ENCODE assay signal across 8 mouse cellular contexts in genomic region chr5:123137910-123138229, GRCm38 (mm10). TPM values are rescaled to one million over a fixed set of nuclear protein-coding genes. Genes with fewer than 3 reads are reported as not detected.
DNase-seq lines count a peak whose midpoint lies in the region; ATAC-seq and TF ChIP-seq lines count a peak whose summit lies in the region.

No protein-coding gene starts in this region.

- peaks cover 10% of the 10 kb centered on the region for H3K79me2 ChIP-seq in myocyte (ENCODE audit: control insufficient read depth, insufficient read depth)

- H3K27ac ChIP-seq in left cerebral cortex, adult 2 months, result peak overlapping the region; percentile 100
- H3K27ac ChIP-seq in embryonic facial prominence, embryonic 12.5 days, result peak overlapping the region; percentile 100
- H3K27ac ChIP-seq in intestine, embryonic 14.5 days (ENCODE audit: low read depth), result peak overlapping the region; percentile 100

- peak overlapping the region; percentile 99 for H3ac ChIP-seq in myocyte (ENCODE audit: control insufficient read depth, insufficient read length)

- no peak for TF ChIP-seq CTCF in left cerebral cortex, adult 2 months (IDR thresholded peaks at IDR 0.05)

- H3K9me3 ChIP-seq in embryonic facial prominence, embryonic 12.5 days, result no peaks in the 10 kb centered on the region
- H3K9me3 ChIP-seq in intestine, embryonic 14.5 days (ENCODE audit: control insufficient read depth, low read length), result no peaks in the 10 kb centered on the region

- peak overlapping the region; percentile 99 for H3K4me2 ChIP-seq in embryonic facial prominence, embryonic 12.5 days (replicated peaks)
- H3K4me2 ChIP-seq in intestine, embryonic 14.5 days (ENCODE audit: low read length), result peak overlapping the region; percentile 100
- peak overlapping the region; percentile 98 for H3K4me2 ChIP-seq in myocyte (ENCODE audit: low read depth)

- peaks cover 55% of the 10 kb centered on the region for H3K4me1 ChIP-seq in embryonic facial prominence, embryonic 12.5 days
- H3K4me1 ChIP-seq in intestine, embryonic 14.5 days (replicated peaks; ENCODE audit: control insufficient read depth, insufficient read depth, low read length), result peaks cover 47% of the 10 kb centered on the region

- H3K4me3 ChIP-seq in left cerebral cortex, adult 2 months, result peak overlapping the region; percentile 70
- H3K4me3 ChIP-seq in embryonic facial prominence, embryonic 12.5 days, result peak overlapping the region; percentile 71
- H3K4me3 ChIP-seq in intestine, embryonic 14.5 days (ENCODE audit: low read depth, low read length), result peak overlapping the region; percentile 89
- H3K4me3 ChIP-seq in myocyte, result peak overlapping the region; percentile 75

- H3K36me3 ChIP-seq in embryonic facial prominence, embryonic 12.5 days, result peaks cover 10% of the 10 kb centered on the region; the same call in 1 of the 2 replicates
- H3K36me3 ChIP-seq in intestine, embryonic 14.5 days (ENCODE audit: control insufficient read depth, insufficient read depth, low read length), result peaks cover 4% of the 10 kb centered on the region
- no peaks in the 10 kb centered on the region for H3K36me3 ChIP-seq in myocyte (ENCODE audit: control insufficient read depth, insufficient read depth)

- H3K27me3 ChIP-seq in embryonic facial prominence, embryonic 12.5 days, result no peaks in the 10 kb centered on the region
- no peaks in the 10 kb centered on the region for H3K27me3 ChIP-seq in intestine, embryonic 14.5 days (replicated peaks; ENCODE audit: control insufficient read depth, insufficient read depth, low read length)
- H3K27me3 ChIP-seq in myocyte (ENCODE audit: control insufficient read depth, insufficient read depth, insufficient read length), result no peaks in the 10 kb centered on the region

- no peak for TF ChIP-seq POLR2A in myocyte (IDR thresholded peaks at IDR 0.05; ENCODE audit: insufficient read length, low read depth)

- no peak for ATAC-seq in embryonic facial prominence, embryonic 12.5 days (ENCODE audit: insufficient number of reproducible peaks, insufficient read depth, low FRiP score, low TSS enrichment)
- no peak for ATAC-seq in intestine, embryonic 14.5 days (replicated peaks; ENCODE audit: low FRiP score, low TSS enrichment, low read depth)

- H3K9ac ChIP-seq in embryonic facial prominence, embryonic 12.5 days, result peak overlapping the region; percentile 100
- H3K9ac ChIP-seq in intestine, embryonic 14.5 days (ENCODE audit: low read length), result peak overlapping the region; percentile 99

- DNase-seq in left cerebral cortex, adult 2 months (ENCODE audit: extremely low spot score in 1 of 2, low spot score in 2 of 2), result no peak
- DNase-seq in left cerebral cortex, postnatal 36 days (ENCODE audit: low spot score in 2 of 2), result no peak
- DNase-seq in intestine, embryonic 14.5 days (ENCODE audit: low spot score), result no peak
- no peak for DNase-seq in adipocyte (ENCODE audit: low spot score)
- DNase-seq in cerebellum, adult 11-12 months, result no peak
- DNase-seq in left cerebral cortex, adult 18-20 months (ENCODE audit: low spot score in 2 of 2), result no peak

- intact Hi-C loops in left cerebral cortex, adult 2 months (cut with DNase I), result no loop called here
- intact Hi-C loops in left cerebral cortex, postnatal 36 days (cut with DNase I), result no loop called here

- 4% methylated on average over 6 of the region's 6 CpGs for WGBS in embryonic facial prominence, embryonic 12.5 days
- under 1% methylated on average over 6 of the region's 6 CpGs for WGBS in intestine, embryonic 14.5 days

TF ChIP-seq in myocyte, 11 proteins besides CTCF, POLR2A, EP300 and RAD21:
- TF ChIP-seq MAX (IDR thresholded peaks at IDR 0.05; ENCODE audit: low read depth) (no peak), POLR2AphosphoS2 (IDR thresholded peaks at IDR 0.05; ENCODE audit: insufficient read length, low read depth) (no peak), SRF (IDR thresholded peaks at IDR 0.05; ENCODE audit: control insufficient read depth, insufficient read length, low read depth) (no peak), MYOD1 (IDR thresholded peaks at IDR 0.05; ENCODE audit: control insufficient read depth in 1 of 3, insufficient read length in 2 of 3, low read depth in 2 of 3) (no peak), MYOG (IDR thresholded peaks at IDR 0.05; ENCODE audit: control insufficient read depth in 1 of 3, insufficient read depth in 1 of 3, insufficient read length in 2 of 3, low read depth in 2 of 3) (no peak), CEBPB (IDR thresholded peaks at IDR 0.05; ENCODE audit: insufficient read depth, poor library complexity, severe bottlenecking) (no peak), E2F4 (IDR thresholded peaks at IDR 0.05; ENCODE audit: insufficient read depth) (no peak), USF1 (IDR thresholded peaks at IDR 0.05; ENCODE audit: low read depth) (no peak), TCF3 (IDR thresholded peaks at IDR 0.05; ENCODE audit: insufficient read length, low read depth) (no peak), REST (IDR thresholded peaks at IDR 0.05; ENCODE audit: insufficient read depth, insufficient read length) (no peak), TCF12 (IDR thresholded peaks at IDR 0.05; ENCODE audit: insufficient read depth, poor library complexity, severe bottlenecking) (no peak)

RNA-seq across cellular contexts. Expression of gene Setd1b, which starts 4.1 kb away (rescaled TPM):
- 10 to 100 TPM; 32.4 to 42.2 TPM for total RNA-seq in left cerebral cortex, adult 2 months (2021)
- total RNA-seq in left cerebral cortex, postnatal 36 days (2021), result 10 to 100 TPM; 27.9 to 35.0 TPM
- polyA plus RNA-seq in embryonic facial prominence, embryonic 12.5 days (2016; fragmentation: Nextera tagmentation; extraction: Ambion mirVana), result 11.7 and 12.4 TPM in 2 replicates
- 10.3 and 10.6 TPM in 2 replicates for polyA plus RNA-seq in intestine, embryonic 14.5 days (2014; fragmentation: Nextera tagmentation; extraction: Ambion mirVana)
- 5.4 TPM for polyA plus RNA-seq in myocyte (2012; fragmentation: generic; extraction: Trizol)
- 10 to 100 TPM; 34.0 to 34.5 TPM for total RNA-seq in left cerebral cortex, adult 18-20 months (2021)

RNA-seq across cellular contexts. Expression of gene Rhof, which starts 5.4 kb away (rescaled TPM):
- total RNA-seq in left cerebral cortex, adult 2 months (2021), result 10 to 100 TPM; 48.5 to 48.9 TPM
- total RNA-seq in left cerebral cortex, postnatal 36 days (2021), result 10 to 100 TPM; 51.3 to 53.0 TPM
- polyA plus RNA-seq in embryonic facial prominence, embryonic 12.5 days (2016; fragmentation: Nextera tagmentation; extraction: Ambion mirVana), result 2.9 and 3.4 TPM in 2 replicates
- 1.5 and 1.9 TPM in 2 replicates for polyA plus RNA-seq in intestine, embryonic 14.5 days (2014; fragmentation: Nextera tagmentation; extraction: Ambion mirVana)
- 1.6 TPM for polyA plus RNA-seq in myocyte (2012; fragmentation: generic; extraction: Trizol)
- total RNA-seq in left cerebral cortex, adult 18-20 months (2021), result 10 to 100 TPM; 50.5 to 51.0 TPM

RNA-seq across cellular contexts. Expression of gene Psmd9, which starts 31.3 kb away (rescaled TPM):
- 10 to 100 TPM; 23.4 to 24.9 TPM for total RNA-seq in left cerebral cortex, adult 2 months (2021)
- 10 to 100 TPM; 28.6 to 29.6 TPM for total RNA-seq in left cerebral cortex, postnatal 36 days (2021)
- 89.0 and 95.5 TPM in 2 replicates for polyA plus RNA-seq in embryonic facial prominence, embryonic 12.5 days (2016; fragmentation: Nextera tagmentation; extraction: Ambion mirVana)
- 58.6 and 68.4 TPM in 2 replicates for polyA plus RNA-seq in intestine, embryonic 14.5 days (2014; fragmentation: Nextera tagmentation; extraction: Ambion mirVana)
- 30.6 TPM for polyA plus RNA-seq in myocyte (2012; fragmentation: generic; extraction: Trizol)
- 10 to 100 TPM; 23.1 to 28.3 TPM for total RNA-seq in left cerebral cortex, adult 18-20 months (2021)

RNA-seq across cellular contexts. Expression of gene Hpd, which starts 44.7 kb away (rescaled TPM):
- not detected for total RNA-seq in left cerebral cortex, adult 2 months (2021)
- total RNA-seq in left cerebral cortex, postnatal 36 days (2021), result not detected
- not detected in 2 replicates for polyA plus RNA-seq in embryonic facial prominence, embryonic 12.5 days (2016; fragmentation: Nextera tagmentation; extraction: Ambion mirVana)
- 1.3 and 1.9 TPM in 2 replicates for polyA plus RNA-seq in intestine, embryonic 14.5 days (2014; fragmentation: Nextera tagmentation; extraction: Ambion mirVana)
- not detected for polyA plus RNA-seq in myocyte (2012; fragmentation: generic; extraction: Trizol)
- total RNA-seq in left cerebral cortex, adult 18-20 months (2021), result under 1 TPM in 1 of 2 experiments, not detected in 1; 0.37 TPM
